Mouse (Mus musculus) cortical plate, adult 2 months (tissue): ENCODE data around the gene Clptm1. TPM values are rescaled to one million over a fixed set of nuclear protein-coding genes. Genes with fewer than 3 reads are reported as not detected.
A peak's percentile ranks its signal among the peaks of the same experiment; 100 is the strongest.

Experiments used
- H3K27ac ChIP-seq: fragments of 200-500 bp; 2 replicates; pipeline ENCODE4 v1.5.1; 2012; ENCODE audit warnings: low read length, control low read depth, inconsistent platforms; ENCODE audit not compliant: insufficient read depth
- H3K4me1 ChIP-seq: fragments of 200-500 bp; 2 replicates; pipeline ENCODE4 v1.6.1; 2011; ENCODE audit warnings: low read length; ENCODE audit not compliant: control insufficient read depth, insufficient read depth
- H3K4me3 ChIP-seq: fragments of 200-500 bp; 2 replicates; pipeline ENCODE4 v1.5.1; 2011; ENCODE audit warnings: mild to moderate bottlenecking, low read length, control low read depth; ENCODE audit not compliant: insufficient read depth
- CTCF ChIP-seq: fragments of 200-500 bp; IDR thresholded peaks from 2 replicates; pipeline ENCODE4 v1.5.1; 2011; ENCODE audit warnings: mild to moderate bottlenecking, control low read depth, low read length; ENCODE audit not compliant: insufficient read depth; ENCODE audit errors: extremely low read depth
- POLR2A ChIP-seq: fragments of 200-500 bp; IDR thresholded peaks from 2 replicates; pipeline ENCODE4 v1.6.1; 2011; ENCODE audit warnings: mild to moderate bottlenecking, low read length, control low read depth; ENCODE audit not compliant: insufficient read depth; ENCODE audit errors: extremely low read depth
- polyA plus RNA-seq: library from polyadenylated mRNA; depleted of rRNA; stranded (reverse); fragments of >200 nt; gene quantifications from 2 replicates; pipeline ENCODE4 v1.2.3, GENCODE M21; 2012

Clptm1 gene
- polyA plus RNA-seq, 1 experiment, result 147 TPM

DNA sequence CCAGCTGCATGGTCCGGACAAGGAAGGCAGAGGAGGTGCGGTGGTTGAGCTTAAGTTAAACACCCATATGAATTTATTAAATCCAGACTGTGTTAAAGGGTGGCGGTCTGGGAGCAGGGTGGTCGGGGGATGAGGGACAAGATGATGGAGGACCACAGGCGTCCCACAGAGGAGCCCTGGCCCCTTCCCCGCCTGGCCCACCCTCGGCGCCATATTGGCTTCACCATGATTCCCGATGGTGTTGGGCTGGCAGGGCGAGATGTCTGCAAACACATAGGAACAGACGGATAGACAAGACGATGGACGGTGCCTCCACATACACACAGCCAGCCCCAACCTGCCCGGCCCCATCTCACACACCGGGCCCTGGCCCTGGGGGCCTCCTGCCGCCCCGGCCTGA lies 31.6 kb downstream of the Clptm1 start:
- TF ChIP-seq POLR2A, result no peak
- TF ChIP-seq CTCF, result no peak
- H3K27ac ChIP-seq, result no peak overlapping the region
- no peaks in the 10 kb centered on the region for H3K4me1 ChIP-seq
- no peak overlapping the region for H3K4me3 ChIP-seq

DNA sequence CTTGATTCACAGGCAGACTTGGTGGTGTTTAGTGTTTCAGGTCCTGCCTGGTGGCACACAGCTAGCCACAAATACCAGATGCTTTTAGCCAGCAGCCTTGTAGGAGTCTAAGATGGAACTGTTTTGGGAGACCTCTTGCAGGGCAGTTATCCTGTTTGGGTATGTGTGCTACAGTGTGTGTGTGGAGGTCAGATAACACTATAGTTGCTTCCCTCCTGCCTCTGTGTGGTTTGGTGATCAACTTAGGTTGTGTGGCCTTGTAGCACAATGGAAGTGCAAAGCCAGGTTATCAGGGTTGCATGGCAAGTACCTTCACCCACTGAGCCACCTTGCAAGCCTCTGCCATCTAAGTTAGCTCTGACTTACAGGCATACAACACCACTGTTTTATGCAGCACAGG lies 32.1 kb downstream of the Clptm1 start:
- Histone ChIP-seq H3K4me1 (no peaks in the 10 kb centered on the region), H3K4me3 (no peak overlapping the region), H3K27ac (no peak overlapping the region)
- TF ChIP-seq CTCF (no peak), POLR2A (no peak)

DNA sequence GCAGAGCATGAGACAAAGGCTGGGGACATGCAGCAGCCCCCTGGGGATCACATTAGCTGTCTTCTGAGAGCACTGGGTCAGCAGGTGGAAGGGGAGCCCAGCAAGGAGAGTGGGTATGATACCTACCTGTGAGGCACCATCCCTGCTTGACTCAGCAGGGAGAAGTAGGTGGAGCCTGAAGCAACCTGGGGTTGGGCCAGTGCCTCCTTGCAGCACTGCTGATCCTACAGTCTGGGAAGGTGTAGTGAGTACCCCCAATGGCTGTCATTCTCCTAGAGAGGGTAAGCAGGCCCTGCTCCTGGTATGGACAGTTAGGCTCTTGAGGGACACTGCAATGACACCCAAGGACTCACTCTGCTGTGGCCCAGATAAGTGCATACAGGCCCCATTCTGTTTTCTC lies 32.6 kb downstream of the Clptm1 start:
- TF ChIP-seq POLR2A, result no peak
- Histone ChIP-seq H3K27ac (no peak overlapping the region), H3K4me1 (no peaks in the 10 kb centered on the region), H3K4me3 (no peak overlapping the region)

DNA sequence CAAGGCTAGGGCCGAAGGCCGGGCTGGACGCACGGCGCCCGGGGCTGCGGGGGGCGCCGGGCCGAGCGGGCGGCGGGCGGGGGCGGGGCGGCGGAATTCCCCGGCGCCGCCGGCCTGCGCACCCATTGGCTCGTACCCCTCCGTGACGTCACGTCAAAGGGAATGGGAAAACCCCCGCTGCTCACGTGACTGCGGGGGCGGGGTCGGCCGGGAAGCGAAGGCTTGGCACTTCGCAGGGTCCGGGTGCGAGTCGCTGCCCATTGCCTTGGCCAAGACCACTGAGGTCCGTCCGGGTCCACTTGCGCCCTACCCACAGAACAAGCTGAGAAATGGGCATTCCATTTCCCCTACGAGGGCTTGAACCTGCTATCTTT lies 35.5 kb downstream of the Clptm1 start, which contains the start of gene Relb:
Gene Relb, minus strand, starts transcription at position 78 of the 374 bp plus-strand sequence.
- no peak for TF ChIP-seq CTCF
- TF ChIP-seq POLR2A, result peak; percentile 34; the same call in 1 of the 2 replicates
- Histone ChIP-seq H3K4me1 (no peaks in the 10 kb centered on the region), H3K4me3 (peak within 1 kb of the TSS; percentile 57), H3K27ac (no peak within 1 kb of the TSS; the same call in 1 of the 2 replicates)

DNA sequence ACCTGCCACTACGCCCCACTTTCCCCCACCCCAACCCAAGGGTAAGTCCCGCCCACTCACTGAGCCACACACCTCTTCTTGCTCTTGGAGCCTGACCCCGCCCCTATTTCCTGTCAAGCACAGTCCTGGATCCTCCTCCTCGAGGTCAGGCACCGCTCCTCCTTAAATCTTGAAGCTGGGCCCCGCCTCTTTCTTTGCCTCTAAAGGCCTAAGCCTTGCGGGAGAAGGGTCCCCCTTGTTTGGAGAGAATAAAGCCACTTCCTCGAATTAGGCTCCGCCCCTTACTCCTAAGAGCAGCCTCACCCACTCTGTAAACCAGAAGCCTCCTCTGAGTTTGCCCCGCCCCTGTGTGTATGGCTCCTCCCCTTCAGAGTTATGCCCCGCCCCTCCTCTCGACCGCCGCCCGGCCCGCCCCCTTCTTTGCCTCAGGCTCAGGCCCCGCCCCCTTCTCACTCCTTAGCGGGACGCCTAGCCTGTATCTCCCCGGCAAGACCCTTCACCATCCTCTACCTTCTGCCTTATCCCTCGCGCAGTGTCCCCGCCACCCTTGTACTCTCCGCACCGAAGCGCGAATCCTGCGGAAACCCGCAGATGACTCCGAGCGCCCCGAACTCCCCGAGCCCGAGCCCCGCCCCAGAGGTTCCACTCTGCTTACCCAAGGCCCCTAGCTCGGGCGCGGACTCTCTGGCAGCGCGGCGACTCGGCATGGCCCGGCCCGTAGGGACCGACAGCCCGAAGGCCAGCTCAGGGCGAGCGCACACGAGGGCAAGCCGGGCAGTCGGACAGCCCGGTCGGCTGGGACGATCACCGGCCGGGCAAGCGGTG lies 36.1 kb downstream of the Clptm1 start:
- H3K4me1 ChIP-seq, result no peaks in the 10 kb centered on the region
- TF ChIP-seq CTCF (no peak), POLR2A (no peak)
- peak overlapping the region; percentile 57 for H3K4me3 ChIP-seq
- H3K27ac ChIP-seq, result no peak overlapping the region; the same call in 1 of the 2 replicates

DNA sequence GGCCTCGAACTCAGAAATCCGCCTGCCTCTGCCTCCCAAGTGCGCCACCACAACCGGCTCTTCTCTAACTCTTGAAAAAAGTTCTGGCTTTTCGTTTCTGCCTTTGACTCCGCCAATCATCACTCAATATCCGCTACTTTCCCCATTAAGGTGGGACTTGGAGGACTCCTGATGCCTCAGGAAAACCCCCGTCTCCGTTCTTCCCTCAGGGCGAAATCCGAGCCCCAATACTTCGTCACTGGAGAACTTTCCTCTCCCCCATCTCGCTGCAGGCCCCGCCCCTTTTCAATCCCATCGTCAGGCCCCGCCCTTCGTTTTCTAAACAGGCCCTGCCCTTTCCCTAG lies 36.7 kb downstream of the Clptm1 start:
- no peaks in the 10 kb centered on the region for H3K4me1 ChIP-seq
- TF ChIP-seq POLR2A, result no peak
- TF ChIP-seq CTCF, result no peak
- no peak overlapping the region for H3K27ac ChIP-seq
- H3K4me3 ChIP-seq, result peak overlapping the region; percentile 57

DNA sequence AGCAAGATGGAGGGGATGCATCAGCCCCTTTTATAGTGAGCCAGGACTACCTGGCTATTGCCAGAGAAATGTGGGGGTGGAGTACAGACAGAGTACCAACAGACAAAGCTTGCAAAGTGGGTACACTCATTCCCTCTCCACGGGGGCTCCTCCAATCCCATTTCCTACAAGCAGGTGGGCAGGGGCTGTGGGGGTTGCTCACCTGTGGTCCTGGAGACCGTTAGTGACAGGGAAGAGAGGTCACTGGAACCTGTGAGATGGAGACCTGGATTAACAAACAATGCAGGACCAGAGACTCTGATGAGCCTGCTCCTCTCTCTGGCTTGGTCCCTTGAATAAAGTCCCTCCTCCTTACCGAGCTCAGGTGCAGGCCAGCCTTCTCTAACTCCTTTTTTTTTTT lies 37.1 kb downstream of the Clptm1 start:
- Histone ChIP-seq H3K4me3 (no peak overlapping the region; the same call in 1 of the 2 replicates), H3K27ac (no peak overlapping the region), H3K4me1 (no peaks in the 10 kb centered on the region)
- TF ChIP-seq CTCF (no peak), POLR2A (no peak)

DNA sequence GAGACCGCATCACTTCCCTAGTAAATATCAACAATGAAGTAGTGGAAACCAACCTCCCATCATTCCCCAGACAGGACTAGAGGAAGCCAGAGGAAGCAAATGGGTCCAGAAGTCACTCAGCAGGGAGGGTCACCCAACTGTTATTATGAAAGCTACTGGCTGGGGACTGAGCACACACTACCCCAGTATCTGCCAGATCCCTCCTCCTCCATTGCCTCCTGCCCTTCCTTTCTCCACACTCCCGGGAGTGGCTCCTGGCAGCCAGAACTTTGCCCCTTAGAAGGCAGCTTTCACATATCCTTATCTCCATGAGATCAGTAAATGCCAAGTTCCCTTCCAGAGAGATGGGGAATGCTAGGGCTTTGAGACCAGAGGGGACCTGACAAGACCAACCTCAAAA lies 41.4 kb downstream of the Clptm1 start:
- Histone ChIP-seq H3K27ac (no peak overlapping the region), H3K4me3 (no peak overlapping the region), H3K4me1 (no peaks in the 10 kb centered on the region)
- no peak for TF ChIP-seq CTCF

DNA sequence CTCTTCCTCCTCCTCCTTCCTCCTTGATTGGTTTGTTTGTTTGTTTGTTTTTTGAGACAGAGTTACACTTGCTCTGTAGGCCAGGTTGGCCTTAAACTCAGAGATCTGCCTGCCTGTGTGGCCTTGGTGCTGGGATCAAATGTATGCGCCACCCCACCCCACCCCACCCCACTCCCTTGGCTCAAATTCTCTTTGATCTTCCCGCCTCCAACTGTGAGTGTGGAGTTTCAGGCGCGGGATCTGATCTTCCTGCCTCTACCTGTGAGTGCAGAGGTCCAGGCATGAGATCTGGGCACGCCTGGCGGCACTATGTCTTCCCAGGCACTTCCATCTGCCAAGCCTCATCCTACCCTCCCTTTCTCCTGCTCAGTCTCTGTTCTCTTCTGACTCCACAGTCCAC lies 42.6 kb downstream of the Clptm1 start:
- no peak overlapping the region for H3K27ac ChIP-seq
- H3K4me1 ChIP-seq, result no peaks in the 10 kb centered on the region
- TF ChIP-seq CTCF (no peak), POLR2A (no peak)
- H3K4me3 ChIP-seq, result no peak overlapping the region

DNA sequence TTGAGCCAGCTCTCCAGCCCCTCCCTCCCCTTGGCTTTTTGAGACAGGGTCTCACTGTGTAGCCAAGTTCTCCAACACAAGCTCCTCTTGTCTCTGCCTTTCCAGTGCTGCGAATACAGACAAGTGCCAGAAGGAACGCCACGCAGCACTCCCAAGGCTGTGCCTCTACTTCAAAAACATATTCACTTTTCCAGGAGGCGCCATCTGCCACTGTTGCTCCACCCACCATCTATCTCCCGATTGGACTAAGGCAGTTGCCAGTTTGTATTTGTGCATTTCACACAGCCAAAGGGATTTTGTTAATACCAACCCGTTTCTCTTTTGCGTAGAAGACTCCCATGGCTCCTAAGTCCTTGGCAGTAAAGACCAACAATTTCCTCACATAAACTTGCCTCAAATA lies 44.0 kb downstream of the Clptm1 start:
- Histone ChIP-seq H3K27ac (no peak overlapping the region), H3K4me1 (no peaks in the 10 kb centered on the region), H3K4me3 (no peak overlapping the region)
- TF ChIP-seq POLR2A, result no peak
- no peak for TF ChIP-seq CTCF
